Mouse (Mus musculus) v-Abl transformed pro-B cells (cell line): ENCODE results near the gene Commd3.

Experiments used
- in situ Hi-C, 2 experiments: fragments of 400-800 bp; cut with MboI; formaldehyde crosslinking; loops; one replicate each; pipeline ENCODE4 v1.15.1; 2025; ENCODE audit not compliant: unreplicated experiment in 2 of 2

Commd3 gene

GRCm38 (mm10) chr2:18698663-18699385 is 26.6 kb downstream of the Commd3 start:
- in situ Hi-C loops: loop anchor here (10.0 to 25.0 kb wide), 5 partner anchors 263 to 938 kb away; partner anchors contain the start of genes Dnajc1 (in 1 of the 2) and Mllt10 (in 1 of the 2)

GRCm38 (mm10) chr2:18699401-18699990 is 27.3 kb downstream of the Commd3 start:
- in situ Hi-C loops: loop anchor here (10.0 to 25.0 kb wide), 5 partner anchors 263 to 938 kb away; partner anchors contain the start of genes Dnajc1 (in 1 of the 2) and Mllt10 (in 1 of the 2)

GRCm38 (mm10) chr2:18710356-18710755 is 38.2 kb downstream of the Commd3 start:
- in situ Hi-C loops: loop anchor here in 1 of 2 experiments (10.0 kb wide), 1 partner anchor 126 kb away; no protein-coding TSS in a partner anchor

- in situ Hi-C loops: loop anchor here in 1 of 2 experiments (10.0 kb wide), 1 partner anchor 128 kb away; no protein-coding TSS in a partner anchor
Observed at GRCm38 (mm10) chr2:18713071-18713470, 40.9 kb downstream of the Commd3 start.

GRCm38 (mm10) chr2:18714337-18714736 is 42.2 kb downstream of the Commd3 start:
- in situ Hi-C loops: loop anchor here in 1 of 2 experiments (10.0 kb wide), 1 partner anchor 130 kb away; no protein-coding TSS in a partner anchor

- in situ Hi-C loops: loop anchor here in 1 of 2 experiments (10.0 kb wide), 1 partner anchor 134 kb away; no protein-coding TSS in a partner anchor
Observed at GRCm38 (mm10) chr2:18718521-18718920, 46.3 kb downstream of the Commd3 start.

GRCm38 (mm10) chr2:18722208-18722830 is 50.1 kb downstream of the Commd3 start:
- in situ Hi-C loops: no loop called here

GRCm38 (mm10) chr2:18724462-18724861 is 52.3 kb downstream of the Commd3 start:
- in situ Hi-C loops: no loop called here
